Mouse (Mus musculus) gastrocnemius, postnatal 10 days (tissue): ENCODE results near the gene Acot1. TPM values are rescaled to one million over a fixed set of nuclear protein-coding genes. Genes with fewer than 3 reads are reported as not detected.

Source experiments
- DNase-seq: peaks from one replicate; pipeline ENCODE4 v3.0.0; 2021; ENCODE audit warnings: mixed read lengths
- total RNA-seq, 2 experiments: library from RNA; stranded (reverse); gene quantifications; 2 replicates each; pipeline ENCODE4 v1.2.3; 2021

Gene Acot1
- total RNA-seq, 2 experiments from 2014 or later, result 8.2 to 10.4 TPM

DNA sequence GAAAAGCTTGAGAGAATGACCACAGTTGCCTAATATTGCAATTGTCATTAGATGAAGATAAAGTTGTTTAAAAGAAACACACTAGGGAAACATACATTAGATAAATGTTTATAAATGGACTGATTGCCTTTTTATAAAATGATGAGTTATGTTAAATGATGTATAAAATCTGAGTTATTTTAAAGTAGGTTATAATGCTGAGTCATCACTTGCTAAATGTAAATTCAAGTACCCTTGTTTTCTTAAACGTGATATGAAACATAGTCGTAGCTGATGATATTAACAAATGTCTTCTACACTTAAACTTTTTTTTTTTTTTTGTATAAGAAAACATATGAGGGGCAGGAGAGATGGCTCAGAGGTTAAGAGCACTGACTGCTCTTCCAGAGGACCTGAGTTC lies 54.5 kb downstream of the Acot1 start:
- DNase-seq, result no peak

DNA sequence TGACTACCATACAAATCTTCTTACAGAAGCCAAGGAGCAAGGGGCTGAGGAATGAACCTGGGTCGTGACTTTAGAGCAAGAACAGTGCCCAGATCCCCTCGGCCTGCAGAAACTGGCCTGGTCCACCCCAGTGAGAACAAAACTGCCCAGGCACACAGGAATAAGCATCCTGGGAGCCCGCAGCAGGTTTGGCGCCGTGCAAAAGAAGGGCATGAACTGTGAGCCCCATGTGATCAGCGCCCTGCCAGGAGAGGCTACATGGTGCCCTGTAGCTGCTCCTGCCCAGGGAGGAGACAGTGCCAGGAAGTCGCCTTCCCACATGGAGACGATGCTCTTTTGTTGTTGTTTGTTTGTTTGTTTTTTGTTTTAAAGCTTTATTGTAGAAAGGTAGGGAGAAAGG lies 55.3 kb downstream of the Acot1 start:
- DNase-seq, result no peak

GRCm38 (mm10) chr12:84067752-84068151 lies 58.5 kb downstream of the Acot1 start:
- DNase-seq, result no peak

Other genes with a start within 250 kb of the Acot1 start
- 1 to 10 TPM; 5.9 to 6.6 TPM for gene Papln, start 245.9 kb upstream of the Acot1 start, total RNA-seq
- 10 to 100 TPM; 15.6 to 21.0 TPM for gene Numb, start 87.6 kb upstream of the Acot1 start, total RNA-seq
- gene Riox1, start 58.9 kb upstream of the Acot1 start, total RNA-seq, result 1 to 10 TPM; 3.2 to 4.3 TPM
- not detected for gene Heatr4, start 24.6 kb upstream of the Acot1 start, total RNA-seq
- gene Acot2, start 21.6 kb upstream of the Acot1 start, total RNA-seq, result 10 to 100 TPM; 14.6 to 16.3 TPM
- under 1 TPM; 0.19 to 0.36 TPM for gene Acot4, start 28.9 kb downstream of the Acot1 start, total RNA-seq
- gene Gm49366, start 29.4 kb downstream of the Acot1 start, total RNA-seq, result not detected
- not detected for gene Acot3, start 42.7 kb downstream of the Acot1 start, total RNA-seq
- under 1 TPM; 0.23 TPM for gene Acot5, start 59.8 kb downstream of the Acot1 start, total RNA-seq
- 1 to 10 TPM; 3.1 to 3.3 TPM for gene Acot6, start 91.2 kb downstream of the Acot1 start, total RNA-seq
- 10 to 100 TPM in 1 of 2 experiments, 1 to 10 TPM in 1; 7.7 to 10.2 TPM for gene Dnal1, start 104.9 kb downstream of the Acot1 start, total RNA-seq
- under 1 TPM; 0.23 to 0.54 TPM for gene Pnma1, start 139.0 kb downstream of the Acot1 start, total RNA-seq
- 10 to 100 TPM; 15.6 to 18.5 TPM for gene Elmsan1, start 209.4 kb downstream of the Acot1 start, total RNA-seq